Mouse (Mus musculus): ENCODE measurements around the gene Arl5c. TPM values are rescaled to one million over a fixed set of nuclear protein-coding genes. Genes with fewer than 3 reads are reported as not detected.

Gene Arl5c
- polyA plus RNA-seq, 1 experiment = 1.1 TPM

GRCm38 (mm10) chr11:97996691-97997090 lies 710 bp upstream of the Arl5c start:
- Histone ChIP-seq H3K36me3 (ENCODE audit: control insufficient read depth, insufficient read depth, low read length) (no peaks in the 10 kb centered on the region), H3K27ac (ENCODE audit: insufficient read depth, low read depth, low read length) (no peak overlapping the region), H3K27me3 (ENCODE audit: control insufficient read depth, insufficient read depth, low read length) (no peaks in the 10 kb centered on the region; the same call in 1 of the 2 replicates), H3K4me3 (ENCODE audit: low read depth, low read length) (no peak overlapping the region), H3K4me1 (ENCODE audit: control insufficient read depth, insufficient read depth, insufficient read length, low read length) (peaks cover 10% of the 10 kb centered on the region)
- 39% methylated on average over 1 of the region's 1 CpGs for WGBS
- TF ChIP-seq POLR2A (IDR thresholded peaks at IDR 0.05; ENCODE audit: low read depth, low read length) (no peak), CTCF (IDR thresholded peaks at IDR 0.05; ENCODE audit: extremely low read depth, insufficient read length, insufficient replicate concordance, low read depth, low read length) (no peak)

- H3K36me3 ChIP-seq (ENCODE audit: control insufficient read depth, insufficient read depth, low read length) = no peaks in the 10 kb centered on the region
- no peaks in the 10 kb centered on the region; the same call in 1 of the 2 replicates for H3K27me3 ChIP-seq (ENCODE audit: control insufficient read depth, insufficient read depth, low read length)
- peaks cover 5% of the 10 kb centered on the region; the same call in 1 of the 2 replicates for H3K4me1 ChIP-seq (ENCODE audit: control insufficient read depth, insufficient read depth, insufficient read length, low read length)
- 4% methylated on average over 13 of the region's 13 CpGs for WGBS
- H3K4me3 ChIP-seq (ENCODE audit: low read depth, low read length) = peak overlapping the region; percentile 59
- no peak for TF ChIP-seq POLR2A (IDR thresholded peaks at IDR 0.05; ENCODE audit: low read depth, low read length)
- TF ChIP-seq CTCF (IDR thresholded peaks at IDR 0.05; ENCODE audit: extremely low read depth, insufficient read length, insufficient replicate concordance, low read depth, low read length) = peak; percentile 82
- H3K27ac ChIP-seq (ENCODE audit: insufficient read depth, low read depth, low read length) = no peak overlapping the region
Measured at GRCm38 (mm10) chr11:97994539-97995100, 1.4 kb downstream of the Arl5c start.

GRCm38 (mm10) chr11:97988530-97989096 lies 7.4 kb downstream of the Arl5c start:
- Histone ChIP-seq H3K27me3 (ENCODE audit: control insufficient read depth, insufficient read depth, low read length) (peaks cover 12% of the 10 kb centered on the region), H3K4me3 (ENCODE audit: low read depth, low read length) (peak overlapping the region; percentile 85), H3K27ac (ENCODE audit: insufficient read depth, low read depth, low read length) (peak overlapping the region; percentile 86), H3K36me3 (ENCODE audit: control insufficient read depth, insufficient read depth, low read length) (no peaks in the 10 kb centered on the region), H3K4me1 (ENCODE audit: control insufficient read depth, insufficient read depth, insufficient read length, low read length) (no peaks in the 10 kb centered on the region)
- TF ChIP-seq CTCF (IDR thresholded peaks at IDR 0.05; ENCODE audit: extremely low read depth, insufficient read length, insufficient replicate concordance, low read depth, low read length) = peak; percentile 11; the same call in 1 of the 2 replicates
- no peak for TF ChIP-seq POLR2A (IDR thresholded peaks at IDR 0.05; ENCODE audit: low read depth, low read length)
- 0% methylated on average over 26 of the region's 26 CpGs for WGBS

GRCm38 (mm10) chr11:97987551-97988526 lies 8.1 kb downstream of the Arl5c start:
- Histone ChIP-seq H3K27ac (ENCODE audit: insufficient read depth, low read depth, low read length) (peak overlapping the region; percentile 86), H3K4me1 (ENCODE audit: control insufficient read depth, insufficient read depth, insufficient read length, low read length) (no peaks in the 10 kb centered on the region), H3K4me3 (ENCODE audit: low read depth, low read length) (peak overlapping the region; percentile 85), H3K36me3 (ENCODE audit: control insufficient read depth, insufficient read depth, low read length) (no peaks in the 10 kb centered on the region), H3K27me3 (ENCODE audit: control insufficient read depth, insufficient read depth, low read length) (peaks cover 12% of the 10 kb centered on the region)
- under 1% methylated on average over 42 of the region's 42 CpGs for WGBS
- TF ChIP-seq POLR2A (IDR thresholded peaks at IDR 0.05; ENCODE audit: low read depth, low read length) (peak; percentile 39; the same call in 1 of the 2 replicates), CTCF (IDR thresholded peaks at IDR 0.05; ENCODE audit: extremely low read depth, insufficient read length, insufficient replicate concordance, low read depth, low read length) (peak; percentile 77)

GRCm38 (mm10) chr11:97986738-97987465 lies 9.1 kb downstream of the Arl5c start:
- peak overlapping the region; percentile 77 for H3K4me3 ChIP-seq (ENCODE audit: low read depth, low read length)
- no peak overlapping the region for H3K27ac ChIP-seq (ENCODE audit: insufficient read depth, low read depth, low read length)
- TF ChIP-seq CTCF (IDR thresholded peaks at IDR 0.05; ENCODE audit: extremely low read depth, insufficient read length, insufficient replicate concordance, low read depth, low read length) (no peak), POLR2A (IDR thresholded peaks at IDR 0.05; ENCODE audit: low read depth, low read length) (no peak)
- H3K36me3 ChIP-seq (ENCODE audit: control insufficient read depth, insufficient read depth, low read length) = no peaks in the 10 kb centered on the region
- peaks cover 12% of the 10 kb centered on the region for H3K27me3 ChIP-seq (ENCODE audit: control insufficient read depth, insufficient read depth, low read length)
- WGBS = 25% methylated on average over 17 of the region's 17 CpGs
- H3K4me1 ChIP-seq (ENCODE audit: control insufficient read depth, insufficient read depth, insufficient read length, low read length) = no peaks in the 10 kb centered on the region

GRCm38 (mm10) chr11:97985727-97986677 lies 10.0 kb downstream of the Arl5c start, which contains the start of gene Plxdc1:
Gene Plxdc1, minus strand, starts transcription at chr11:97986444.
- Histone ChIP-seq H3K4me3 (ENCODE audit: low read depth, low read length) (peak within 1 kb of the TSS; percentile 77), H3K27me3 (ENCODE audit: control insufficient read depth, insufficient read depth, low read length) (peaks cover 12% of the 10 kb centered on the region), H3K27ac (ENCODE audit: insufficient read depth, low read depth, low read length) (no peak within 1 kb of the TSS), H3K36me3 (ENCODE audit: control insufficient read depth, insufficient read depth, low read length) (no peaks in the 10 kb centered on the region), H3K4me1 (ENCODE audit: control insufficient read depth, insufficient read depth, insufficient read length, low read length) (no peaks in the 10 kb centered on the region)
- TF ChIP-seq POLR2A (IDR thresholded peaks at IDR 0.05; ENCODE audit: low read depth, low read length) = no peak
- no peak for TF ChIP-seq CTCF (IDR thresholded peaks at IDR 0.05; ENCODE audit: extremely low read depth, insufficient read length, insufficient replicate concordance, low read depth, low read length)
- WGBS = 4% methylated on average over 61 of the region's 74 CpGs
